Mouse (Mus musculus) MEL (cell line): ENCODE measurements at regions not wholly inside any gene's neighbourhood (a gene's known extent, or its start where the extent isn't known, plus 50 kb on each side); places are given as distances from the start of the nearest gene placed in this dataset.

Source experiments
- DNase-seq: peaks from one replicate; pipeline ENCODE4 v3.0.0; 2011; ENCODE audit warnings: low read depth, low spot score
- H3K27ac ChIP-seq: 2 replicates; pipeline ENCODE4 v1.5.1; 2012; ENCODE audit warnings: low read depth, mild to moderate bottlenecking, control low read depth, low read length, moderate library complexity; ENCODE audit not compliant: control insufficient read depth
- H3K27me3 ChIP-seq, 2 experiments: fragments of 150-350 bp in 1 of 2; sonication (generic) in 1 of 2; 2 replicates each; pipeline ENCODE4 v1.6.1; 2012; ENCODE audit warnings: low read length in 2 of 2, mild to moderate bottlenecking in 2 of 2, improper control_type of control experiment in 1 of 2, moderate library complexity in 1 of 2; ENCODE audit not compliant: insufficient read depth in 2 of 2, control insufficient read depth in 1 of 2
- H3K36me3 ChIP-seq, 2 experiments: 2 replicates each; pipeline ENCODE4 v1.6.1; 2012 to 2014; ENCODE audit warnings: low read length in 2 of 2, improper control_type of control experiment in 1 of 2, inconsistent platforms in 1 of 2, mild to moderate bottlenecking in 1 of 2; ENCODE audit not compliant: insufficient read depth in 2 of 2, control insufficient read depth in 1 of 2
- H3K4me1 ChIP-seq, 2 experiments: fragments of 150-350 bp in 1 of 2; sonication (generic) in 1 of 2; 2 replicates each; pipeline ENCODE4 v1.6.1; 2012; ENCODE audit warnings: low read length in 2 of 2, improper control_type of control experiment in 1 of 2, mild to moderate bottlenecking in 1 of 2; ENCODE audit not compliant: insufficient read depth in 2 of 2, control insufficient read depth in 1 of 2
- H3K4me3 ChIP-seq, 2 experiments: fragments of 150-350 bp in 1 of 2; sonication (generic) in 1 of 2; 2 replicates each; pipeline ENCODE4 v1.5.1; 2012; ENCODE audit warnings: low read depth in 2 of 2, low read length in 2 of 2, mild to moderate bottlenecking in 2 of 2, moderate library complexity in 2 of 2, control low read depth in 1 of 2, improper control_type of control experiment in 1 of 2; ENCODE audit not compliant: control insufficient read depth in 1 of 2, insufficient read depth in 1 of 2
- H3K79me2 ChIP-seq: 2 replicates; pipeline ENCODE4 v1.6.1; 2012; ENCODE audit warnings: mild to moderate bottlenecking, low read length, moderate library complexity; ENCODE audit not compliant: control insufficient read depth, poor library complexity, insufficient read depth
- H3K9ac ChIP-seq: 2 replicates; pipeline ENCODE4 v1.6.1; 2012; ENCODE audit warnings: low read depth, mild to moderate bottlenecking, control low read depth, low read length, moderate library complexity; ENCODE audit not compliant: control insufficient read depth, poor library complexity, severe bottlenecking
- H3K9me3 ChIP-seq: fragments of 150-350 bp; sonication (generic); replicated peaks from 2 replicates; pipeline ENCODE4 v1.6.1; 2012; ENCODE audit warnings: mild to moderate bottlenecking, low read length, improper control_type of control experiment, moderate library complexity; ENCODE audit not compliant: insufficient read depth
- BHLHE40 ChIP-seq: IDR thresholded peaks from 2 replicates; pipeline ENCODE4 v1.6.1; 2012; ENCODE audit warnings: low read depth, mild to moderate bottlenecking, inconsistent platforms, low read length, improper control_type of control experiment, borderline replicate concordance
- CHD1 ChIP-seq: IDR thresholded peaks from 2 replicates; pipeline ENCODE4 v1.6.1; 2012; ENCODE audit warnings: low read depth, mild to moderate bottlenecking, inconsistent platforms, low read length, improper control_type of control experiment
- CHD2 ChIP-seq: IDR thresholded peaks from 2 replicates; pipeline ENCODE4 v1.6.1; 2011; ENCODE audit warnings: low read length, improper control_type of control experiment
- E2F4 ChIP-seq: IDR thresholded peaks from 2 replicates; pipeline ENCODE4 v1.6.1; 2011; ENCODE audit warnings: low read depth, low read length, improper control_type of control experiment, borderline replicate concordance
- ELF1 ChIP-seq: IDR thresholded peaks from 2 replicates; pipeline ENCODE4 v1.6.1; 2014; ENCODE audit warnings: low read depth, mild to moderate bottlenecking, inconsistent platforms, low read length, improper control_type of control experiment, moderate library complexity
- ETS1 ChIP-seq: IDR thresholded peaks from 2 replicates; pipeline ENCODE4 v1.6.1; 2012; ENCODE audit warnings: low read depth, mild to moderate bottlenecking, inconsistent platforms, low read length, improper control_type of control experiment, moderate library complexity
- KAT2A ChIP-seq: conservative IDR thresholded peaks from 2 replicates; pipeline ENCODE4 v1.6.1; 2012; ENCODE audit warnings: low read depth, low read length, improper control_type of control experiment, inconsistent platforms
- MAX ChIP-seq: IDR thresholded peaks from 2 replicates; pipeline ENCODE4 v1.6.1; 2011; ENCODE audit warnings: low read length, improper control_type of control experiment
- MXI1 ChIP-seq: IDR thresholded peaks from 2 replicates; pipeline ENCODE4 v1.6.1; 2011; ENCODE audit warnings: mild to moderate bottlenecking, low read depth, low read length, improper control_type of control experiment
- MYB ChIP-seq: IDR thresholded peaks from 2 replicates; pipeline ENCODE4 v1.6.1; 2011; ENCODE audit warnings: mild to moderate bottlenecking, low read depth, low read length, improper control_type of control experiment
- NELFE ChIP-seq: IDR thresholded peaks from 2 replicates; pipeline ENCODE4 v1.6.1; 2011; ENCODE audit warnings: low read depth, low read length, improper control_type of control experiment
- NRF1 ChIP-seq: IDR thresholded peaks from 2 replicates; pipeline ENCODE4 v1.6.1; 2014; ENCODE audit warnings: low read depth, mild to moderate bottlenecking, inconsistent platforms, low read length, improper control_type of control experiment, moderate library complexity; ENCODE audit not compliant: poor library complexity, insufficient read depth, severe bottlenecking
- POLR2AphosphoS2 ChIP-seq: IDR thresholded peaks from 2 replicates; pipeline ENCODE4 v1.6.1; 2011; ENCODE audit warnings: low read length, improper control_type of control experiment
- POLR2AphosphoS5 ChIP-seq: IDR thresholded peaks from 2 replicates; pipeline ENCODE4 v1.6.1; 2012; ENCODE audit warnings: low read depth, borderline replicate concordance, mild to moderate bottlenecking, inconsistent platforms, low read length, moderate library complexity, mixed read lengths
- SIN3A ChIP-seq: IDR thresholded peaks from 2 replicates; pipeline ENCODE4 v1.6.1; 2012; ENCODE audit warnings: low read length, improper control_type of control experiment, inconsistent platforms
- SMC3 ChIP-seq: IDR thresholded peaks from 2 replicates; pipeline ENCODE4 v1.6.1; 2011; ENCODE audit warnings: low read depth, low read length, improper control_type of control experiment
- TAL1 ChIP-seq: IDR thresholded peaks from 2 replicates; pipeline ENCODE4 v1.6.1; 2012; ENCODE audit warnings: mild to moderate bottlenecking, inconsistent platforms, low read length, moderate library complexity, mixed read lengths
- ZC3H11A ChIP-seq: IDR thresholded peaks from 2 replicates; pipeline ENCODE4 v1.6.1; 2012; ENCODE audit warnings: low read depth, mild to moderate bottlenecking, inconsistent platforms, low read length, improper control_type of control experiment
- ZKSCAN1 ChIP-seq: IDR thresholded peaks from 2 replicates; pipeline ENCODE4 v1.6.1; 2012; ENCODE audit warnings: low read depth, mild to moderate bottlenecking, inconsistent platforms, low read length, improper control_type of control experiment, moderate library complexity

- Histone ChIP-seq H3K27me3 (no peaks in the 10 kb centered on the region), H3K4me1 (no peaks in the 10 kb centered on the region), H3K4me3 (no peak overlapping the region)
- DNase-seq, result no peak
- TF ChIP-seq SIN3A (no peak), E2F4 (no peak), BHLHE40 (no peak), ZKSCAN1 (no peak), NRF1 (no peak), POLR2AphosphoS2 (no peak), ZC3H11A (no peak), MXI1 (no peak), TAL1 (no peak), CHD2 (no peak), CHD1 (no peak), MAX (no peak), ELF1 (no peak), SMC3 (no peak), KAT2A (no peak), NELFE (no peak), ETS1 (no peak)
- TF ChIP-seq, all 39 proteins: peak for 0
- H3K9ac ChIP-seq, result no peak overlapping the region
- H3K27ac ChIP-seq, result no peak overlapping the region
- no peaks in the 10 kb centered on the region for H3K9me3 ChIP-seq
- H3K79me2 ChIP-seq, result no peaks in the 10 kb centered on the region
- no peaks in the 10 kb centered on the region for H3K36me3 ChIP-seq
Observed at GRCm38 (mm10) chr5:85609104-85609503, 456.3 kb downstream of the Cenpc1 start.

GRCm38 (mm10) chr5:85598164-85598563 is 467.2 kb downstream of the Cenpc1 start:
- no peak for DNase-seq

More at GRCm38 (mm10) chr5:85598164-85598563, 467.2 kb downstream of the Cenpc1 start:
- no peaks in the 10 kb centered on the region for H3K4me1 ChIP-seq
- H3K36me3 ChIP-seq, result no peaks in the 10 kb centered on the region
- no peaks in the 10 kb centered on the region for H3K27me3 ChIP-seq
- no peak overlapping the region for H3K4me3 ChIP-seq
- TF ChIP-seq MYB, result no peak
- TF ChIP-seq POLR2AphosphoS5, result no peak
- TF ChIP-seq KAT2A, result no peak
- H3K27ac ChIP-seq, result no peak overlapping the region
- H3K9ac ChIP-seq, result no peak overlapping the region
- H3K79me2 ChIP-seq, result no peaks in the 10 kb centered on the region
- H3K9me3 ChIP-seq, result no peaks in the 10 kb centered on the region
